11 mouse cellular contexts compared by ENCODE assay signal in the genomic region with DNA sequence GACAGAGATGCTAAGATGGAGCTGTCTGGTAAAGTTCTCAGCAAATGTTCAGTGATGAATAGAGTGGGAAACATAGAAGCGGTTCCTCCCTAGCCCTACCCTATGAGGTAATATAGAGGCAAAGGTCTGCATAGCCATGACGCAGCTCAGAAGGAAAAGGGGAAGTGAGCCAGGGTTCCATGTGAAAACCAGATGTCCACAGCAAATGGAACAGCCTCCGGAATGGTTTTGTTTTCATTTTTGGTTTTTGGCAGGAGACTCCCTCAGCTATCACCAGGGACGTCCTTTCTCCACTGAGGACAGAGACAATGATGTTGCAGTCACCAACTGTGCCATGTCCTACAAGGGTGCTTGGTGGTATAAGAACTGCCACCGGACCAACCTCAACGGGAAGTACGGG.
DNase-seq lines count a peak whose midpoint lies in the region; ATAC-seq and TF ChIP-seq lines count a peak whose summit lies in the region.
"Had no signal": no experiment of that assay in that cellular context is flagged by ENCODE, and none has a peak within 500 bp of the region (broad histone marks: within the 10 kb centered on the region; RNA-seq: fewer than 3 reads in every experiment).

No protein-coding gene starts in this region.

- WGBS in kidney, postnatal 0 days: 82% methylated on average over 7 of the region's 7 CpGs
- WGBS in hindbrain, embryonic 14.5 days: 94% methylated on average over 7 of the region's 7 CpGs

- intact Hi-C loops in heart, postnatal 14 days (cut with DNase I): loop anchor here (5.0 kb wide), 1 partner anchor 119 kb away; a partner anchor contains a TSS

- no peaks in the 10 kb centered on the region for H3K4me1 ChIP-seq in kidney, postnatal 0 days (replicated peaks; ENCODE audit: insufficient read depth, low read length)
- H3K4me1 ChIP-seq in hindbrain, embryonic 14.5 days (replicated peaks; ENCODE audit: control insufficient read depth, insufficient read depth, low read length): no peaks in the 10 kb centered on the region
- H3K4me1 ChIP-seq: hindbrain, embryonic 10.5 days had no signal

- no peak overlapping the region for H3K4me2 ChIP-seq in kidney, postnatal 0 days (ENCODE audit: low read length)
- no peak overlapping the region for H3K4me2 ChIP-seq in hindbrain, embryonic 14.5 days (replicated peaks)
- H3K4me2 ChIP-seq: liver, embryonic 11.5 days had no signal

- TF ChIP-seq CTCF in kidney, postnatal 0 days (IDR thresholded peaks at IDR 0.05; ENCODE audit: low read depth): no peak

- H3K9ac ChIP-seq in kidney, postnatal 0 days (ENCODE audit: low read depth, low read length): no peak overlapping the region
- H3K9ac ChIP-seq in hindbrain, embryonic 14.5 days: no peak overlapping the region

- H3K9me3 ChIP-seq in kidney, postnatal 0 days (replicated peaks; ENCODE audit: low read length): no peaks in the 10 kb centered on the region
- H3K9me3 ChIP-seq in hindbrain, embryonic 14.5 days (ENCODE audit: control insufficient read depth, low read length): no peaks in the 10 kb centered on the region
- H3K9me3 ChIP-seq: hindbrain, embryonic 10.5 days had no signal

- H3K27ac ChIP-seq in kidney, postnatal 0 days: no peak overlapping the region
- no peak overlapping the region for H3K27ac ChIP-seq in hindbrain, embryonic 14.5 days
- H3K27ac ChIP-seq: hindbrain, embryonic 10.5 days had no signal

- H3K36me3 ChIP-seq in kidney, postnatal 0 days (ENCODE audit: insufficient read depth, low read length): no peaks in the 10 kb centered on the region
- no peaks in the 10 kb centered on the region for H3K36me3 ChIP-seq in hindbrain, embryonic 14.5 days (replicated peaks; ENCODE audit: control insufficient read depth, insufficient read depth)
- H3K36me3 ChIP-seq: hindbrain, embryonic 10.5 days had no signal

- H3K4me3 ChIP-seq in kidney, postnatal 0 days (replicated peaks; ENCODE audit: low read depth, low read length): no peak overlapping the region
- H3K4me3 ChIP-seq in hindbrain, embryonic 14.5 days (replicated peaks; ENCODE audit: low read length): no peak overlapping the region
- H3K4me3 ChIP-seq: hindbrain, embryonic 10.5 days had no signal

- peak; percentile 22 for DNase-seq in kidney, postnatal 0 days (ENCODE audit: low spot score)
- no peak for DNase-seq in kidney, adult 11 months
- peak; percentile 47 to 63 for DNase-seq in heart, postnatal 14 days
- DNase-seq in monocyte, adult 2 months (ENCODE audit: low read depth in 1 of 2, low spot score in 2 of 2): peak; percentile 19 to 23
- DNase-seq in cerebellum, postnatal 25 days: no peak
- DNase-seq in hindbrain, embryonic 14.5 days (ENCODE audit: low spot score): no peak

- no peak for ATAC-seq in kidney, postnatal 0 days (replicated peaks; ENCODE audit: low FRiP score, low read depth)
- peak; percentile 89 for ATAC-seq in common myeloid progenitor, adult 5-6 weeks (replicated peaks; ENCODE audit: low read depth, poor library complexity, severe bottlenecking)
- ATAC-seq in activated CD4-positive, CD25-positive, alpha-beta regulatory T cell, adult 4 months: no peak
- ATAC-seq in hindbrain, embryonic 14.5 days (ENCODE audit: low FRiP score): no peak
- ATAC-seq: forebrain, embryonic 14.5 days had no signal

- H3K27me3 ChIP-seq in kidney, postnatal 0 days (ENCODE audit: insufficient read depth, low read length): no peaks in the 10 kb centered on the region
- H3K27me3 ChIP-seq in hindbrain, embryonic 14.5 days (ENCODE audit: control insufficient read depth, insufficient read depth, low read length): no peaks in the 10 kb centered on the region

Comparison
In these comparisons a context has a peak if more than half of its experiments do, and no peak if none do; other contexts are left out.
1. DNase-seq: peak in kidney, postnatal 0 days (single experiment), heart, postnatal 14 days (2 of 2) and monocyte, adult 2 months (2 of 2); none in kidney, adult 11 months (single experiment), cerebellum, postnatal 25 days (0 of 2) and hindbrain, embryonic 14.5 days (single experiment).